Mouse (Mus musculus) kidney, postnatal 0 days (tissue): Measurements from ENCODE around the gene 4931428L18Rik. TPM values are rescaled to one million over a fixed set of nuclear protein-coding genes. Genes with fewer than 3 reads are reported as not detected.

Experiments
- ATAC-seq: fragments of 200-750 bp; cut with Nextera tagmentation; replicated peaks from 2 replicates; pipeline ENCODE4 v1.8.0; 2017; ENCODE audit warnings: low read depth, moderate number of reproducible peaks, moderate TSS enrichment, moderate library complexity; ENCODE audit not compliant: low FRiP score
- DNase-seq: peaks from one replicate; pipeline ENCODE4 v3.0.0-alpha.2; 2016; ENCODE audit warnings: low spot score
- H3K27ac ChIP-seq: fragments of 300-500 bp; sonication (generic); 2 replicates; pipeline ENCODE4 v1.5.1; 2014; ENCODE audit warnings: mild to moderate bottlenecking
- H3K27me3 ChIP-seq: fragments of 300-500 bp; sonication (generic); 2 replicates; pipeline ENCODE4 v1.6.1; 2014; ENCODE audit warnings: low read length, mixed read lengths; ENCODE audit not compliant: insufficient read depth
- H3K36me3 ChIP-seq: fragments of 300-500 bp; sonication (generic); 2 replicates; pipeline ENCODE4 v1.6.1; 2014; ENCODE audit warnings: low read length, mixed read lengths; ENCODE audit not compliant: insufficient read depth
- H3K4me1 ChIP-seq: fragments of 300-500 bp; sonication (generic); replicated peaks from 2 replicates; pipeline ENCODE4 v1.6.1; 2014; ENCODE audit warnings: antibody characterized with exemption, low read length, mixed read lengths; ENCODE audit not compliant: insufficient read depth
- H3K4me2 ChIP-seq: fragments of 300-500 bp; sonication (generic); 2 replicates; pipeline ENCODE4 v1.6.1; 2014; ENCODE audit warnings: mild to moderate bottlenecking, low read length, moderate library complexity, mixed read lengths
- H3K4me3 ChIP-seq: fragments of 300-500 bp; sonication (generic); replicated peaks from 2 replicates; pipeline ENCODE4 v1.5.1; 2014; ENCODE audit warnings: low read depth, low read length
- H3K9ac ChIP-seq: fragments of 300-500 bp; sonication (generic); 2 replicates; pipeline ENCODE4 v1.6.1; 2014; ENCODE audit warnings: low read depth, low read length
- H3K9me3 ChIP-seq: fragments of 300-500 bp; sonication (generic); replicated peaks from 2 replicates; pipeline ENCODE4 v1.6.1; 2016; ENCODE audit warnings: low read length, inconsistent platforms, mixed read lengths
- CTCF ChIP-seq: IDR thresholded peaks from 2 replicates; pipeline ENCODE4 v1.5.1; 2016; ENCODE audit warnings: antibody characterized with exemption, low read depth, mild to moderate bottlenecking, moderate library complexity
- WGBS: fragments of 180-500 bp; shearing (Covaris S2); extraction: QIAGEN DNeasy Blood & Tissue Kit; methylation state at CpG from one replicate; pipeline ENCODE4 v1.1.7; 2014; 5-methylcytosine and 5-hydroxymethylcytosine counted together
- polyA plus RNA-seq: library from polyadenylated mRNA; unstranded; fragments of >200 nt; fragmentation: Nextera tagmentation; extraction: Ambion mirVana; gene quantifications from 2 replicates; pipeline ENCODE4 v1.2.1, GENCODE M21; 2015

Gene 4931428L18Rik
- polyA plus RNA-seq, 1 experiment from 2014 or later, result not detected

DNA sequence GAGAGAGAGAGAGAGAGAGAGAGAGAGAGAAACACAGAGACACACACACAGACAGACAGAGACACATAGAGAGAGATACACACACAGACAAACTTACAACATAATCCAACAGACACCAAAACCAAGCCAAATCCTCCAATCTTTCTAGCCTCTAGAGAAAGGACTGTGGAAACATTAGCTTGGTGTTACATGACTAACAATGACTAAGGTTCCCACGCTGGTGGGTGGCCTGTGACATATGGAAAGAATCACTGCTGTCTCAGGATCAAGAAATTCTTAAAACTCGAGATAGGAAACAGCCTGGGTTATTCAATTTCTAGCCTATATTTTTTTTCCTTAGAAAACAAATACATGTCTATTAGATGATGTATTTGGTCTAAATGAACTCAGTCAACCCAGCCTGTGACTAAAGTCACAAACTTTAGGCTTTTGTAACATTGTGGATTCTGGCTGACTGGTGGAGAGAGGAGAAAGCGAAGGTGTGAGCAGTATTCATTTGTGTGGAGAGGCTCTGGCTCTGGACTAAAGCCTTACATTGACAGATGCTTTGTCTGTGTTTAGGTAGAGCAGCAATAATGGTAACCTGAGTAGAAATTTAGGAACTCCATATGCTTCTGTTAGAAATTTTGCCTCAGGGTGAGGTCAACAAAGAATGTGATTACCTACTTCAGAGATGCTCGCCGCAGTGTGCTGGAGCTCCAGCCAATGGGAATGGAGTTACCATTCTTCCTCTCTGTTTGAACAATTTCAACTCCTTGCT is 126.6 kb downstream of the 4931428L18Rik start:
- Histone ChIP-seq H3K4me3 (no peak overlapping the region), H3K4me1 (no peaks in the 10 kb centered on the region), H3K9me3 (no peaks in the 10 kb centered on the region), H3K36me3 (no peaks in the 10 kb centered on the region), H3K9ac (no peak overlapping the region), H3K4me2 (no peak overlapping the region), H3K27me3 (no peaks in the 10 kb centered on the region), H3K27ac (no peak overlapping the region)
- 57% methylated on average over 5 of the region's 5 CpGs for WGBS
- TF ChIP-seq CTCF, result no peak
- ATAC-seq, result no peak
- peak; percentile 61 for DNase-seq

DNA sequence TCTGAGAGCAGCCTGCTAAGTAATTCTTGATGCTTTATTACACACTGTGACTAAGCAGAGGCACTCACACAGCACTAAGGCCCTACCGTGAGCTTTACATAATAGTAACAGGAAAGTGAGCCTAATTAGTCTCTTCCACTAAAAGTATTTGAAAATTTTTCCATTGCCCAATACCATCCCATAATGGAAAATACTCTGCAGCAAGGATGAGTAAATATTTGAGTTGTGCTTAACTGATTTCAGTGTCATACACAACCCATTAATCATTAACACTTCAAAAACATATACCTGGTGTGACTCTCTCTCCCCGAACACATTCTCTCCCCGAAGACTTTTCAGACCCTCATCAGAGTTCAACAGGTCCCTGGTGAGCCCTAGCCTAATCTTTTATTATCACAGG is 127.7 kb downstream of the 4931428L18Rik start:
- ATAC-seq (no peak), DNase-seq (no peak)
- H3K9ac ChIP-seq, result no peak overlapping the region
- H3K4me1 ChIP-seq, result no peaks in the 10 kb centered on the region
- no peaks in the 10 kb centered on the region for H3K9me3 ChIP-seq
- no peaks in the 10 kb centered on the region for H3K27me3 ChIP-seq
- no peak for TF ChIP-seq CTCF
- H3K4me2 ChIP-seq, result no peak overlapping the region
- 54% methylated on average over 3 of the region's 3 CpGs for WGBS
- no peak overlapping the region for H3K4me3 ChIP-seq
- no peak overlapping the region for H3K27ac ChIP-seq
- no peaks in the 10 kb centered on the region for H3K36me3 ChIP-seq

DNA sequence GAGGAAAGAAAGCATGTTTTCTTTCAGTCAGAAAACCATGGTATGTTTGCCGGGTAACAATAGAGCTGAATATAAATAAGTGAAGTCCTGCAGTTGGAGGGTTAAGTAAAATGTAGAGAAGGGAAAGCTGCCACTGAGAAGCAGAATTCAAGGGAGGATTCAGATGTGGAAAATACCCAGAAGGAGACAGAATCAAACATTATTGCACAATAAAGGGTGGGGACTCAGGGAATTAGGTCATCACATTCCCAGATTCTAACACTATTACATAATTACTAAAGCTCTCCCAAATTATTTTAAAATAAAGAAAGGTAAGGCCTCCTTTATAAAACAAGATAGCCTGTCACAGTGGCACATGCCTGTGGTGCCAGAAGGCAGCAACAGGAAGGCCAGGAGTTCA is 128.5 kb downstream of the 4931428L18Rik start:
- Histone ChIP-seq H3K27me3 (no peaks in the 10 kb centered on the region), H3K9ac (no peak overlapping the region), H3K27ac (no peak overlapping the region), H3K4me2 (no peak overlapping the region), H3K36me3 (no peaks in the 10 kb centered on the region), H3K4me3 (no peak overlapping the region), H3K9me3 (no peaks in the 10 kb centered on the region), H3K4me1 (no peaks in the 10 kb centered on the region)
- no peak for ATAC-seq
- 91% methylated on average over 1 of the region's 1 CpGs for WGBS
- DNase-seq, result no peak
- TF ChIP-seq CTCF, result no peak

DNA sequence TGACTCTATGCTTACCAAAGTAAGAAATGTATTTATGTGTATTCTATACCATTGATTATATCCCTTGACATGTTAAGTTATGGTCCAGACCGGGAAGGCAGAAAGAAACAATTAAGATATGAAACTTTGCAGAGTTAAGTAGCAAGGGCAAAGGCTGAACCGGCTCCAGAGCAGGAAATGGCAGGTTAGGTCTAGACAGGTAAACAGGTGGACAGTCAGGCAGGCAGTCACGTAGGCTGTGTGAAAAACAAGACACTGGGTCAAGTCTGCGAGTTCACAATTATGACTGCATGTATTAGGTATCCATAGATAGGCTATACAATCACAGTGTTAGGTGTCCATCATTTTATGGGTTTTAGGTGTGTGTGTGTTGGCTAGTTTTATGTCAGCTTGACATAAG is 133.8 kb downstream of the 4931428L18Rik start:
- no peaks in the 10 kb centered on the region for H3K27me3 ChIP-seq
- H3K9ac ChIP-seq, result no peak overlapping the region
- no peak overlapping the region for H3K27ac ChIP-seq
- no peaks in the 10 kb centered on the region for H3K9me3 ChIP-seq
- ATAC-seq (no peak), DNase-seq (no peak)
- TF ChIP-seq CTCF, result no peak
- no peak overlapping the region for H3K4me2 ChIP-seq
- 77% methylated on average over 4 of the region's 4 CpGs for WGBS
- no peaks in the 10 kb centered on the region for H3K4me1 ChIP-seq
- H3K4me3 ChIP-seq, result no peak overlapping the region
- H3K36me3 ChIP-seq, result no peaks in the 10 kb centered on the region

DNA sequence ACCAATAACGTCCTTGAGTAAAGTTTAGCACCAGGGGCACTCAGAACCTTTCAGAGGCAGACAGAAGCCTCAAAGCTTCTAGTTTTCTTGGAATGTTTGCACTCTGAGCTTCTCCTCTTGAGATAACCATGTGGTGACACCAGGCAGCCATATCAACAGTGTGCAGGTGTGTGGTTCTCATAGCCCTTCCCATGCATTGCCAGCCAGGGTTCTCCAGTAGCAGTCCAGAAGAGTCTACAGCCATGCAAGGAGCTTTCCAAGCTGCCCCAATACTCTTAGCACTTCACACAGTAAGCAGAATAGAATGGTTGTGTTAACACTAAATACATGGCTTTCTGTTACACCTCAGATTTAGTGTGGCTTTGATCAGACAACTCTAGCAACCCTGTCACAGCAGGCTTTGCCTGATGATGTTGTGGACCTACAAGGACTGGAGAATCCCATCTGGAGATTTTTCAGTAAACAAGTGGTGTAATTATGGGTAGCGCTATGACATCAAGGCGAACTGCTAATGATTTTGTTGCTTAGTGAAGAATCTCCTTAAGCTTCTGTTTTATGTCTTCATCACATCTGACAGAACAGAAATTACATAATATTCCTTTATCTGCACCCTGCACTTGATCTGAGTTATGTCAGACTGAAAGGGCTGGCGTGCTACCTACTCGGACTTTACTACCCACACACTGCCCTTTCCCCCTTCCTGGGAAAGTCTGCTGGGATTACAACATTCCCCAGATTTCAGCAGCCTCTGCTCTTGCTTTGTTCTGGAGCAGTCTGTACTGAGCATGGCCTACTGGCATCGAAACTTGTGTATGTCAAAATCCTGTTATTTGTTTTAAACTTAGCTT is 149.7 kb downstream of the 4931428L18Rik start:
- DNase-seq (no peak), ATAC-seq (no peak)
- WGBS, result 68% methylated on average over 6 of the region's 6 CpGs
- no peaks in the 10 kb centered on the region for H3K36me3 ChIP-seq
- no peaks in the 10 kb centered on the region for H3K9me3 ChIP-seq
- H3K4me2 ChIP-seq, result no peak overlapping the region
- no peak overlapping the region for H3K9ac ChIP-seq
- H3K27ac ChIP-seq, result no peak overlapping the region
- no peak for TF ChIP-seq CTCF
- no peaks in the 10 kb centered on the region for H3K27me3 ChIP-seq
- no peak overlapping the region for H3K4me3 ChIP-seq
- no peaks in the 10 kb centered on the region for H3K4me1 ChIP-seq

DNA sequence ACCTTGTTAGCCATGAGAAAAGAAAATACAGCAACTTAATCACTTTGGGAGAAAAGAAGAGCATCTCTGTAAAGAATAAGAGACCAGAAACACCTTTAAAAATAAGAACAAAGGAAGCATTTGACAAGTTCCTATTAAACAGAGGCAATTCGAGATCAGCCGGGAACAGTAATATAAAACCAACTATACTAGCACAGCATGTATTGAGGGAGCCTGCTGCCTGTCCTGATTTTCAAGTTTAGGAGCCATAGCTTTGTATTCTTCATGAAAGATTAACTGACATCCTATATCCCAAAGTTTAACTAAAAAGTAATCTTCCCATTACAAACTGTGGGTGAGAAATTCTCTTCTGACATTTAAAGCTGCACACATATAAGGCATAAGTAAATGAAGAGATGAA is 151.3 kb downstream of the 4931428L18Rik start:
- Histone ChIP-seq H3K9me3 (no peaks in the 10 kb centered on the region), H3K36me3 (no peaks in the 10 kb centered on the region), H3K27me3 (no peaks in the 10 kb centered on the region), H3K4me2 (no peak overlapping the region), H3K4me3 (no peak overlapping the region), H3K4me1 (no peaks in the 10 kb centered on the region), H3K9ac (no peak overlapping the region), H3K27ac (no peak overlapping the region)
- 63% methylated on average over 2 of the region's 2 CpGs for WGBS
- TF ChIP-seq CTCF, result no peak
- ATAC-seq, result no peak
- no peak for DNase-seq
